Mouse (Mus musculus) cerebellum, postnatal 36 days (tissue): ENCODE measurements around the gene Synm.

Source experiments
- DNase-seq, 2 experiments: peaks; one replicate each; pipeline ENCODE4 v3.0.0; 2021 to 2022; ENCODE audit warnings: mixed read lengths in 2 of 2

Synm gene

GRCm38 (mm10) chr7:67759629-67759995 lies at the start of gene Synm:
TSS of gene Synm (minus strand) at chr7:67759742.
- DNase-seq, result peak; percentile 85 to 89

- no peak for DNase-seq
Measured at GRCm38 (mm10) chr7:67803857-67804215, 44.3 kb upstream of the Synm start.

DNA sequence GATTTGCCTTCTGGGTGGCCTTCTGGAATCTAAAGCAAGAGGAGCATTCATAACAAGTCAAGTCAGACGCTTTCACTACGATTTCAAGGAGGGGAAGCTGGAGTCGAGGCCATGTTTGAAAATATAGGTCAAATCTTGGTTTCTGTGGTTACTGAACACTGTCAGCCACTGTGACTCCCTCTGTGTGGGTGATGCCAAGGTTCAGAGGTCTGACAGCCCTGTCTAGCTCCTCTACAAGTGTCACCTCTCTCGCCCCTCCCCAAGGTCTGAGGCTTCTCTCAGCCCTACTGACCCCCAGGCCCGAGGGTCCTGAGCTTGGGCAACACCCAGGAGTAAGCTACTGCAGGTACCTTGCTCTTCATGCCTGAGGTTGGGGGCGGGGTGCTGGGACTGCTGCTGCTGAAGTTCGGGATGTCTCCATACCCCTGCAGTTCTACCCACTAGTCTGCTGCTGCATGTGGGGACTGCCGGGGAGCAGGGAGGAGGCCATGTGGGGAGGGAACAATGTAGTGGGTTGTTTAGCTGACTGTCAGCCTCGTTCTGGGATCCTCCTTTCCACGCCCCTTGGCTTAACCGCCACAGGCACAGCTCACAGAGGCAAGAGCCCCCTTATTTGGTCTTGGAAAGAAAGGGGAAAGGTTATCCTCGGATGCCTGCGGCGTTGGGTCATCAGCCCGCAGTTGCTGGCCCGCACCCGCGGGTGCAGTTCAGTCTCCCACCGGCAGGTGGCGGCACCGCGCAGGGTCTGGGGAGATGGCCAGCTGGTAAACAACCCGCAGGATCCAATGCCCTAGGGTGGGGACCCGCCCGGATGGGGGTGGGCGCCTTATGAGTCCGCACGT lies 43.7 kb upstream of the Synm start:
- DNase-seq, result peak; percentile 83 to 87

GRCm38 (mm10) chr7:67801022-67801421 lies 41.5 kb upstream of the Synm start:
- no peak for DNase-seq

GRCm38 (mm10) chr7:67800547-67800946 lies 41.0 kb upstream of the Synm start:
- no peak for DNase-seq

DNA sequence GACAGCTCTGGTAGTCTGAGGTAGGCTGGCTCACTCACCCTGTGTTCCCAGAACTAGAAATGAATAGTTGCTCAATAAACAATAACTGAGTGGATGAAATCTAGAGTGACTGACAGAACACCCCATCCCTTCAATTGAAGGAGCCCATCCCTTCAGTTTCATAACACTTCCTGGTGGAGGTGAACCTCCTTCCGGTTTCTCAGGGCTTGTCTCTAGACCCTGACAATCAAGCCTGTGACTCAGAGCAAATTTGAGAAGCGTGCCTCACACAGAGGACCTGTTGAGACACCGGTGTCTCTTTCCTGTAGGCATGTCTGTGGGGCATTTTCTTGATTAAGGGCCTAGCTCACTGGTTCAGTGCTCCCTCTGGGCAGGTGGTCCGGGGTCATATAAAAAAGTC lies 38.9 kb upstream of the Synm start:
- DNase-seq, result no peak

DNA sequence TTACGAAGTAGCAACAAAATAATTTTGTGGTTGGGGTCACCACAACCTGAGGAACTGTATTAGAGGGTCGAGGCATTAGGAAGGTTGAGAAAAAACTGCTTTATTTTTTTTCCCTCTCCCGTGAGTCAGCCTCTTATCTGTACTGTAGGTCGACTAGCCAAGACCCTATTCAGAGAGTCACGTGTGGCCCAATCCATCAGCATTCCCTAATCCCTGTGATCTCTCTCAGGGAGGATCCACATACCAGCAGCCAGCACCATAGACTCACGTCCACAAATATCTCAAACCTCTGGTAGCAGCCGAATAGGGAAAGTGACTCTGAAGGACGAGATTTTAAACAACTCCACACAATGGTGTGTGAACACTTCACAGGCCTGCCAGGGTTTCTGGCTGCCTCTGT lies 37.5 kb upstream of the Synm start:
- no peak for DNase-seq

DNA sequence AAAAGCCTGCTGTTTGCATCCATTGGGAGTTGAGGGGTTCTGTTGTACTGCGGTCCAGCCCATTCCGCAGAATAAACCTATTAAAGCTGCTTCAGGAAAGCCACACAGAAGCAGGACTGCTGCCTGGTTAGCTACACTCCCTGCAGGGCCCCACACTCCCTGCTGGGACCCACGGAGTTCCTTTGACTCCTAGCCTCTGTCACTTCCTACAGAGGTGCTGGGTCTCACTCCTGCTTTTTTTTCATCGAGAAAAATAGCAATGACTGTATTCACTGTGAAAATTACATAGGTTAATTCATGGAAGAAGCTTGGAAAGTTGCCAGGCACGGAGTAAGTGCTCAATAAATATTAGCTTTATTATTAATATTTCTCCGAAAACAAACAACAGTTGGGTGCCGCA lies 33.9 kb upstream of the Synm start:
- DNase-seq, result no peak

DNA sequence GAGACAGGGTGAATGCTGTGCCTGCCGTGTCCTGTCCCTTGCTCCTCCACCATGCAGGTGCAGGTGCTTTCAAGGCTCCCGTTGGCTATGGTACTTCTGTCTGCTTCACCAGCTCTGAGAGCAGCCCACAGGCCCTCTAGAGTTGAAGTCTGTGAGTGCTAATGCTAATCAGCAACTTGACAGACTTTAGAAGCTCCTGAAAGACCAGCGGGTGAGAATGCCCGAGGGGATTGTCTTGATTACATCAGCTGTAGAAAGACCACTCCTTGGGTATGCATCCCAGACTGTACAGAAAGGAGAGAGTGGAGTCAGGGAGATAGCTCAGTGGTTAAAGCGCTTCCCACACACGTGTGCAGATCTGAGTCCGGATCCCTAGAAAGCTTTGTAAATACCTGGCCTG lies 31.7 kb upstream of the Synm start:
- no peak for DNase-seq

DNA sequence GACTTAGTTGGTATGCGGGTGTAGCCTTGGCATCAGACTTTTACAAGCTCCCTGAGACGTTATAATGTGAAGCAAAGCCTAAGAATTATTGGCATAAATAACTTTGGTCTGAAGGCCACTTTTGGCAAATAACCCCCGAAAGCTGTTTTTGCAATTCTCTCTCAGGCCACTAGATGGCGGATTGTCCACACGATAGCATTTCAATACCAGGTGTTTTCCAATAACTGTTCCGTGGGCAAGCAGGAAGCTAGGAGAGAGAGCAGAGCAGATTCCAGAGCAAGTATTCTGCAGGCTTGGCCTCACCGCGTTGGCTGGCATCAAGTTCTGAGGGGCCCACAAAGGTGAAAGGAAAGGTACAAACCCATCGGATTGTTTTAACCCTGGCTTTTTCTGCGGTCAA lies 29.2 kb upstream of the Synm start:
- peak; percentile 61 to 72 for DNase-seq

- DNase-seq, result no peak
Measured at GRCm38 (mm10) chr7:67787861-67788260, 28.3 kb upstream of the Synm start.

DNA sequence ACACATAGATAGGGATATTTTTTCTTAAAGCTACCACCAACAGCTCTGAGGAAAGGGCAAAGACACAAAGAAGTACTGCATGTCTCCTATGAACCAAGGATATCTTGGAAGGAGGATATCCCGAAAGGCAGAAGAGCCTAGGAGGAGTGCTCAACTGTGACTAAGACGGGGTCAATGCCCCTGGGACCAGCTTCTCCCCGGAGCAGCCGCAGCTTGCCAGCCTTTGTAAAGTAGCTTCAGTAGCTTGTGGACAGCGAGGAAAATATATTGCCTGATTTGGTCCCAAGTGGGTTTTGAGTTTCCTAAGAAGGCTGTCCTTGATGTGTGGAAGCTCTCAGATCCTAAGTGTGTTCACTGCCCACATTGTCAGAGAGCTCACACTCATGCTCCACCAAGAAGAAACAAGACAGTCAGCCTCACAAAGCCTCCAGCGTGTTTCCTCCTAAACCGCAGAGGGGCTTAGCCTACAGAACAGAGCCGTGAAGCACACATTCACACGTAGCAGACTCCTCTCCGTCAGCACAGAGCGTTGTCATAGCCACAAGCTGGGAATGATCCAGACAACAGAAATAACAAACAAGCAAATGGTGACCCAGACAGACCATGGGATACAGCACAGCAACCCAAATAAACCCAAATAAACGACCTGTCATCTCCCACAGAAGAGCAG lies 17.2 kb upstream of the Synm start:
- no peak for DNase-seq

DNA sequence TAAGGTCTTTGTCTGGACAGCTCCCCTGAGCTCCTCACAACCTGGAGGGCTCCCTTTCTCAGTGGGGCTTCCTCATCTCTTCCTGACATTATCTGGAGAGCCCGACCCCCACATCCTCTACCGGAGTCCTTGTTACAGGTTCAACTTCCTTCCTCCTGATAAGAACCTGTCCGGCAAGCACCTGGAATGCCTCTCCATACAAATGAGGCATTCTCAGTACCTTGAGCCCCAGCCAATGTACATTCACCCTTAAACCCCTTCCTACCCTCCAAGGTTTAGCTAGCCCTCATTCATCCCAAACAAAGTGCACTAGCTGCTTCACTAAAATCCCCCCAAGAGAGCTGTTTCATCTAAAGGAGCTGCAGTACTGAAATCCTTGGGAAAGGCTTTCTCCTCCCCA lies 16.1 kb upstream of the Synm start:
- DNase-seq, result no peak

DNA sequence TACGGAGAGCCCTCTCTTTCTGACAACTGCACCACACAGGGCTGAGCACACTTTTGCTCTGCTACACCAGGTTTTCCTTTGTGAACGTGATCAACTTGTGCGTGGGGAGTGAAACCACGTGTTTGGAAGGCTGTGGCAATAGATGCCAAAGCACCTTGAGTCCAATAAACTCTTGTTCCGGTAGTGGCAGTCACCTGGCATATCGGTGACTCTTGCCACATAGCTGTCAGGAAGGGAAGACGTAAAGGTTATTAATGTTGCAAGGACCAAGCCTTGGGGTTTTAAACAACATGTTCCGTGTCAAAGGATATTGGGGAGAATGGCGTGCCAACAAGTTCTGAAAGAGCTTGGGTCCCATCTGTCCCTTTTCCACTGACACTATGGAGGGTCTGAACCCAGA lies 12.7 kb upstream of the Synm start:
- DNase-seq, result no peak

GRCm38 (mm10) chr7:67769487-67769886 lies 9.9 kb upstream of the Synm start:
- DNase-seq, result no peak

DNA sequence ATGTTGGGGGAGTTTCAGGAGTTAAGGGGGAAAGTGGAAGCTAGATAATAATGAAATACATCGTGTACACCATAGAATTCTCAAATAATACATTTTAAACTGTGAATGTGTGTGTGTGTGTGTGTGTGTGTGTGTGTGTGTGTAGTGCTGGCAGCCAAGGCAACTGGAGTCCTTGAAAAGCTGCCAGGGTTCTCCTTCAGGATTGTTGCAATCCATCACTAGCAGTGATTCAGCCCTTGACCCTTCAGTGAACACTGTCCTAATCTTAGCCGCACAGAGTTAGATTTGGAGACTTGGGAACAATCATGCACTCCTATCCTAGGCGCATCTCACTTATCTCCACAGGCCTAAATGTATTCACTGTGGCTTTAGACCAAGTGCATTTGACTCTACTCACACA lies 8.6 kb upstream of the Synm start:
- no peak for DNase-seq

DNA sequence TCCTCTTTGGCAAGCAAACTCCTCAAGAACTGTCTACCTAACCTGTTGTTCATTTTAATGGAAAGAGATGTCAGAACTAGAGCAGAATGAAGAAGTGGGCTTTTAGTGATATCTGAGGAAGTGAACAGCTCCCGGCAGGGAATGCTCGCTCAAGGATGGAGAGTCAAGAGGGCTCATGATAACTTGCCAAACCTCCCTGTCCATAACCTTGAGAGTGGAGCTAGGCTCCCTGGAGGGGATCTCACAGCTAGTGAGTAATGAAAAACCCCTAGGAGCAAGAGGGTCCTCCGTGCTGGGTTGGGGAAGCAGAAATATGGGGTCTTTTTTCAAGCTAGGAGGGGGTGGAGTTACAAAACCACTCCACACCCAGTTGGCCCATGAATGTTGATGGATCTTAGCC lies 4.1 kb upstream of the Synm start:
- DNase-seq, result no peak

- DNase-seq, result peak; percentile 8 to 41
Measured at GRCm38 (mm10) chr7:67758858-67759628, 499 bp downstream of the Synm start.

- peak in 1 of 2 experiments; percentile 13 for DNase-seq
Measured at GRCm38 (mm10) chr7:67758506-67758857, 1.1 kb downstream of the Synm start.

- no peak for DNase-seq
Measured at GRCm38 (mm10) chr7:67756636-67757035, 2.9 kb downstream of the Synm start.

GRCm38 (mm10) chr7:67755366-67755765 lies 4.2 kb downstream of the Synm start:
- no peak for DNase-seq

GRCm38 (mm10) chr7:67754606-67755005 lies 4.9 kb downstream of the Synm start:
- DNase-seq, result no peak

DNA sequence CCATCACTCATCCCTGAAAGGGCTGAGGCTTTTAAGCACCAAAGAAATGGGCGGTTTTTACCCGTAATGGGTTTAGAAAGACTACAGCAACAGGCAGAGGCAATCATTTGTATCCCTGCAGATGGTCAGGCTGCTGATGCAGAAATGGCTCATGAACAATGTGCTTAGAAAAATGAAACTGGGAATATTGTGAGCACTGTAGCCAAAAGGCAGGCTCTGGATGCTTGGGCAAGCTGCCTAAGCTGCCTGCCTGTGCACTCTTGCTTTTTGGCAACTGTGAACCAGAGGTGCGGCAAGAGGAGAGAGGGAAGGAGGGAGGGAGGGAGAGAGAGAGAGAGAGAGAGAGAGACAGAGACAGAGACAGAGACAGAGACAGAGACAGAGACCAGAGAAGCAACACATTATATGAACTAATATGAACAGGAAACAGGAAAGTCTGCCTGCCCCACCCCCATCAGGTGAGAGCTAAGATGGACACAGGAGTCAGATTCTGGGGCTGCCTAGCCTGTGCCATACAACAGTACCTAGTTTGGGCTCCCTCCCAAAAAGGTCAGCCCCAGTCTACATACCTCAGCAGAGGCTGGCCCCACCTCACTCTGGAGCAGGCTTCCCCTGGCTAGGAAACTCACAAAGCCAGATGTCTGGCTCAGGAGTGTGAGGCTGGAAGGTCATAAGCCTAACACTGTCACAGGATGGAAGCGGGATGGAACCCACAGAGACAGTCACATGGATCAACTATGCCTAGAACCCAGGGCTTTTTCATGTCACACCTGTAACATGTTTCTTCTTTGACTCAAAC lies 9.9 kb downstream of the Synm start:
- no peak for DNase-seq
